Mouse (Mus musculus): ENCODE measurements at regions not wholly inside any gene's neighbourhood (a gene's known extent, or its start where the extent isn't known, plus 50 kb on each side); places are given as distances from the start of the nearest gene placed in this dataset.
A peak's percentile ranks its signal among the peaks of the same experiment; 100 is the strongest.

DNA sequence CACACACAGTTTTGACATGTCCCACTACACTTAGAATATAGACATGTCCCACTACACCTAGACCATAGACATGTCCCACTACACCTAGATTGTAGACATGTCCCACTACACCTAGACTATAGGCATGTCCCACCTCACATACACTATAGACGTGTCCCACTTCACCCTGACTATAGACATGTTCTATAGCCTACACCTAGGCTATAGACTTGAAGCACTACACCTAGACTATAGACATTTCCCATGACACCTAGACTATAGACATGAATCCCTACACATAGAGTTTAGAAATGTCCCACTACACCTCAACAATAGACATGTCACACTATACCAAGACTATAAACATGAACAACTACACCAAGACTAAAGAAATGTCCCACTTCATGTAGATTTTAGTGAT is 2580.9 kb downstream of the Gm37988 start:
- no peak for ATAC-seq
- Histone ChIP-seq H3K4me3 (ENCODE audit: low read depth, low read length) (no peak overlapping the region), H3K9ac (replicated peaks; ENCODE audit: low read depth) (no peak overlapping the region), H3K27ac (ENCODE audit: low read length) (no peak overlapping the region), H3K27me3 (replicated peaks; ENCODE audit: insufficient read depth, low read length) (no peaks in the 10 kb centered on the region), H3K4me2 (replicated peaks; ENCODE audit: low read depth, low read length) (no peak overlapping the region), H3K4me1 (ENCODE audit: insufficient read depth, low read depth, low read length) (no peaks in the 10 kb centered on the region), H3K9me3 (ENCODE audit: low read length) (no peaks in the 10 kb centered on the region), H3K36me3 (ENCODE audit: insufficient read depth, low read length) (no peaks in the 10 kb centered on the region)
- TF ChIP-seq CTCF (IDR thresholded peaks at IDR 0.05) (no peak), EP300 (IDR thresholded peaks at IDR 0.05) (no peak)
- 83% methylated on average over 1 of the region's 1 CpGs for WGBS
- no peak for DNase-seq (ENCODE audit: low spot score)

DNA sequence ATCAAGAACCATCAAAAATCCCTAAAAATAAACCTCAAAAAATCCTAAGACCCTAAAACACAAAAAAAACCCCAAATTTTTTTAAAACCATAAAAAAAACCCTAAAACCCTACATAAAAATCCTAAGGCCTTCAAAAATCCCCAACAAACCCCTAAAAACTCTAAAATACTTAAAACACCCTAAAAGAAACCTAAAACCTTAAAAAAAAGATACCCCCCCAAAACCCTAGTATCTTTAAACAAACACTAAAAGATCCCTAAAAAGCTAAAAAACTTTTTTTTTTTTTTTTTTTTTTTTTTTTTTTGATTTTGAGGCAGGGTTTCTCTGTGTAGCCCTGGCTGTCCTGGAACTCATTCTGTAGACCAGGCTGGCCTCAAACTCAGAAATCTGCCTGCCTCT is 2585.8 kb downstream of the Gm37988 start:
- no peak overlapping the region for H3K9ac ChIP-seq (replicated peaks; ENCODE audit: low read depth)
- DNase-seq (ENCODE audit: low spot score) (no peak), ATAC-seq (no peak)
- no peak overlapping the region for H3K4me3 ChIP-seq (ENCODE audit: low read depth, low read length)
- TF ChIP-seq CTCF (IDR thresholded peaks at IDR 0.05) = no peak
- no peak for TF ChIP-seq EP300 (IDR thresholded peaks at IDR 0.05)
- no peak overlapping the region for H3K27ac ChIP-seq (ENCODE audit: low read length)
- no peaks in the 10 kb centered on the region for H3K27me3 ChIP-seq (replicated peaks; ENCODE audit: insufficient read depth, low read length)
- no peaks in the 10 kb centered on the region for H3K4me1 ChIP-seq (ENCODE audit: insufficient read depth, low read depth, low read length)
- H3K9me3 ChIP-seq (ENCODE audit: low read length) = no peaks in the 10 kb centered on the region
- no peaks in the 10 kb centered on the region for H3K36me3 ChIP-seq (ENCODE audit: insufficient read depth, low read length)
- H3K4me2 ChIP-seq (replicated peaks; ENCODE audit: low read depth, low read length) = no peak overlapping the region

DNA sequence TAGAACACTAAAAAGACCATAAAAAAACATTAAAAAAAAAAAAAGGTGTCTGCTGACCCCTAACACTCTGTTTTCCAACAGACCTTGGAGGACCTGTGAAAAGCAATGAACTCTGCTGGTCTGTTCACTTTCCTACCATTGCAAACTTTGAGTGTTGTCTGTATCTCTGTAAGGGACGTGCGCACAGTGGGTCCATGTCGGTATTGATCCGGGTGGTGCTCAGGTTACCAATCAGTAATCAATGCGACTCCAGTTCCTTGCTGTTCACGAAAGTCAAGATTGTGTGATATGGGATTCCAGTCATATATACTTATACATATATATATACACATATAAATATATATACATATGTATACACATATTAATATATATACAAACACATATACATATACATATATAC is 2586.5 kb downstream of the Gm37988 start:
- Histone ChIP-seq H3K4me1 (ENCODE audit: insufficient read depth, low read depth, low read length) (no peaks in the 10 kb centered on the region), H3K4me3 (ENCODE audit: low read depth, low read length) (no peak overlapping the region), H3K27ac (ENCODE audit: low read length) (no peak overlapping the region), H3K9me3 (ENCODE audit: low read length) (no peaks in the 10 kb centered on the region), H3K27me3 (replicated peaks; ENCODE audit: insufficient read depth, low read length) (no peaks in the 10 kb centered on the region), H3K9ac (replicated peaks; ENCODE audit: low read depth) (no peak overlapping the region), H3K36me3 (ENCODE audit: insufficient read depth, low read length) (no peaks in the 10 kb centered on the region), H3K4me2 (replicated peaks; ENCODE audit: low read depth, low read length) (no peak overlapping the region)
- DNase-seq (ENCODE audit: low spot score) (peak; percentile 10), ATAC-seq (no peak)
- WGBS = 96% methylated on average over 6 of the region's 6 CpGs
- no peak for TF ChIP-seq CTCF (IDR thresholded peaks at IDR 0.05)

DNA sequence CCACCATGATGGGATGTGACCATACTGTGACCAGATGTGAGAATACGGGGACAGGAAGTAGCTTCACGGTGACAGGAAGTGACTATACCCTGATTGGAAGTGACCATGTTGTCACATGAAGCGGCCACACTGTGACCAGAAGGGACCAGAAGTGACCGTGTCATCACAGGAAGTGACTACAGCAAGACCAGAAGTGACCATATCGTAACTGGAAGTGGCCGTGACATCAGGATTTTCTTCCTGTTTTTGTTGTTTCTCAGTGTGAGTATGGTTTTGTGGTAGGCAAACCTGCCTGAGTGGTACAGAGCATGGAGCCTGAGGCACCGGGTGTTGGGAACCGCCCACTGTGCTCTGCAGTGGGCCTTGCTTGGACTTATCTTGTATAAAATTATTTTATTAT is 2587.8 kb downstream of the Gm37988 start:
- DNase-seq (ENCODE audit: low spot score) (peak; percentile 30), ATAC-seq (no peak)
- WGBS = 77% methylated on average over 8 of the region's 8 CpGs

DNA sequence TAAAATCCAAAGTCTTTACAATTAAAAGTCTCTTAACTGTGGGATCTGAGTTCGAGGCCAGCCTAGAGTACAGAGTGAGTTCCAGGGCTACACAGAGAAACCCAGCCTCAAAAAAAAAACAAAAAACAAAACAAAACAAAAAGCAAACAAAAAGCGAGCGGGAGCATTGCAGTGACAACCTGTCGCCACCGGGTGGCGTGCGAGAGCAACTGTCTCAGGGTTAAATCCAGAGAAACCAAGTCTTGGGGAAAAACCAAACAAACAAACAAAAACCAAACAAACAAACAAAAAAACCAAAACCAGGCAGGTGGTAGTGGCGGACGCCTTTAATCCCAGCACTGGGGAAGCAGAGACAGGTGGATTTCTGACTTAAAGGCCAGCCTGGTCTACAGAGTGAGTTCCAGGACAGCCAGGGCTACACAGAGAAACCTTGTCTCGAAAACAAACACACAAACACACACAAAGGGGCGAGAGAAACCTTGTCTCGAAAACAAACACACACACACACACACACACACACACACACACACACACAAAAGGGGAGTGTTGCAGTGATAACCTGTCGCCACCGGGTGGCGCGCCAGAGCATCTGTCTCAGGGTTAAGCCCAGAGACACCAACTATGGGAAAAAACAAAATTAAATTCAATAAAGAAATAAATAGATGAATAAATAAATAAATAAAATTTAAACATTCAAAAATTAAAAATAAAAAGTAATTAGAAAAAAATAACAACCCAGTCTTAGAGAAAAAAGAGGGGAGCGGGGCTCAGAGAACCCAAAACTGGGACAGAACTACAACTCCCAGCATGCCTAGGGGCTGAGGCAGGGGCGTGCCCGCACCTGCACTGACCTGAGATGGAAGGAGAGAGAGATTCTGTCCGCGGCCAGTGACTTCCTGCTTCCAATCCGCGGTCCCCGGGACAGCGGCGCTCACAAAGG is 2589.4 kb downstream of the Gm37988 start:
- WGBS = 13% methylated on average over 26 of the region's 26 CpGs
- H3K27ac ChIP-seq (ENCODE audit: low read length) = no peak overlapping the region
- DNase-seq (ENCODE audit: low spot score) = peak; percentile 89
- H3K4me1 ChIP-seq (ENCODE audit: insufficient read depth, low read depth, low read length) = no peaks in the 10 kb centered on the region
- H3K4me2 ChIP-seq (replicated peaks; ENCODE audit: low read depth, low read length) = peak overlapping the region; percentile 46
- peak overlapping the region; percentile 69 for H3K4me3 ChIP-seq (ENCODE audit: low read depth, low read length)
- H3K27me3 ChIP-seq (replicated peaks; ENCODE audit: insufficient read depth, low read length) = no peaks in the 10 kb centered on the region
- ATAC-seq = peak; percentile 81
- H3K36me3 ChIP-seq (ENCODE audit: insufficient read depth, low read length) = no peaks in the 10 kb centered on the region
- TF ChIP-seq EP300 (IDR thresholded peaks at IDR 0.05) = no peak
- TF ChIP-seq CTCF (IDR thresholded peaks at IDR 0.05) = peak; percentile 82
- no peaks in the 10 kb centered on the region for H3K9me3 ChIP-seq (ENCODE audit: low read length)
- H3K9ac ChIP-seq (replicated peaks; ENCODE audit: low read depth) = no peak overlapping the region

More for the DNA sequence above, 2587.8 kb downstream of the Gm37988 start:
- no peak overlapping the region for H3K4me2 ChIP-seq (replicated peaks; ENCODE audit: low read depth, low read length)
- H3K4me1 ChIP-seq (ENCODE audit: insufficient read depth, low read depth, low read length) = no peaks in the 10 kb centered on the region
- no peaks in the 10 kb centered on the region for H3K36me3 ChIP-seq (ENCODE audit: insufficient read depth, low read length)
- H3K27me3 ChIP-seq (replicated peaks; ENCODE audit: insufficient read depth, low read length) = no peaks in the 10 kb centered on the region
- no peak overlapping the region for H3K27ac ChIP-seq (ENCODE audit: low read length)
- H3K4me3 ChIP-seq (ENCODE audit: low read depth, low read length) = no peak overlapping the region
- no peaks in the 10 kb centered on the region for H3K9me3 ChIP-seq (ENCODE audit: low read length)
- no peak overlapping the region for H3K9ac ChIP-seq (replicated peaks; ENCODE audit: low read depth)
- no peak for TF ChIP-seq EP300 (IDR thresholded peaks at IDR 0.05)
- TF ChIP-seq CTCF (IDR thresholded peaks at IDR 0.05) = no peak

DNA sequence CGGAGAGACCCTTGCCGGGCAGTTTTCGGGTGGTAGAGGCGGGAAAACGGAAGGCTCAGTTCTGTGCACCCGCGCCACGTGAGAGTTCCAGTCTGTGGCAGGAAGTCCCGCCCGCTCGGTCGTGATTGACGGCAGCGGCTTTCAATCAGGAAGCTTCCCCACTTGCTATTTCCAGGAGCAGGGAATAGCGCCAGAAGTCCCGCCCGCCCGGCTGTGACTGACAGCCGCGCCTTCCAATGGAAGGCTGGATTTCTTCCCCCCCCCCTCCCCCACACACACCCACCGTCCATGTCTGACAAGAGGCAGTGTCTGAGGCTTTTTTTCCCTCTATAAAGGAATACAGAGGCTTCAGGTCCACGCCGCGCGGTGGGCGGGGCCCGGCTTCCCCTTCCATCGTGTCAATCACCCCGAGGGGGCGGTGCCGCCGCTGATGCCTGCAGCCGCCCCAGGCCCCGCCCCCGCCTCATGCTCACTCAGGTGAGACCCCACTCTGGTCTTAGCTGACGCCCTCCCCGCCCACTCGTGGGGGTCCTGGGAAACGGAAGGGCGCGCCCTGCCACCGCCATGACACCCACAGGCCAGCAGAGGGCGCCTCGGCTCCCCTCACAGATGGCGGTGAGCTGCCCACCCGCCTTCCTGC is 2590.2 kb downstream of the Gm37988 start:
- WGBS = under 1% methylated on average over 37 of the region's 46 CpGs
- DNase-seq (ENCODE audit: low spot score) = peak; percentile 98
- no peaks in the 10 kb centered on the region for H3K36me3 ChIP-seq (ENCODE audit: insufficient read depth, low read length)
- peak overlapping the region; percentile 43 for H3K9ac ChIP-seq (replicated peaks; ENCODE audit: low read depth)
- peak overlapping the region; percentile 85 for H3K4me2 ChIP-seq (replicated peaks; ENCODE audit: low read depth, low read length)
- H3K4me1 ChIP-seq (ENCODE audit: insufficient read depth, low read depth, low read length) = no peaks in the 10 kb centered on the region
- ATAC-seq = peak; percentile 97
- H3K9me3 ChIP-seq (ENCODE audit: low read length) = no peaks in the 10 kb centered on the region
- H3K27ac ChIP-seq (ENCODE audit: low read length) = peak overlapping the region; percentile 72
- TF ChIP-seq EP300 (IDR thresholded peaks at IDR 0.05) = no peak
- TF ChIP-seq CTCF (IDR thresholded peaks at IDR 0.05) = peak; percentile 86
- H3K4me3 ChIP-seq (ENCODE audit: low read depth, low read length) = peak overlapping the region; percentile 69
- no peaks in the 10 kb centered on the region for H3K27me3 ChIP-seq (replicated peaks; ENCODE audit: insufficient read depth, low read length)

Data from lung, postnatal 0 days (tissue).